Mouse (Mus musculus) urinary bladder, adult 18-20 months (tissue): ENCODE results near the gene Qprt.
"Not testable (repeated sequence)": the region's sequence is repeated elsewhere in the genome, so short reads cannot be mapped to it uniquely, and the experiment has no call there.

Experiments
- DNase-seq, 2 experiments: peaks; one replicate each; pipeline ENCODE4 v3.0.0; 2022; ENCODE audit warnings: low spot score in 2 of 2, mixed read lengths in 2 of 2

Gene Qprt

GRCm38 (mm10) chr7:127098521-127098920 is 23.5 kb downstream of the Qprt start:
- no peak for DNase-seq

GRCm38 (mm10) chr7:127096456-127096855 is 25.6 kb downstream of the Qprt start:
- DNase-seq: no peak

GRCm38 (mm10) chr7:127093914-127094313 is 28.1 kb downstream of the Qprt start:
- no peak for DNase-seq

DNA sequence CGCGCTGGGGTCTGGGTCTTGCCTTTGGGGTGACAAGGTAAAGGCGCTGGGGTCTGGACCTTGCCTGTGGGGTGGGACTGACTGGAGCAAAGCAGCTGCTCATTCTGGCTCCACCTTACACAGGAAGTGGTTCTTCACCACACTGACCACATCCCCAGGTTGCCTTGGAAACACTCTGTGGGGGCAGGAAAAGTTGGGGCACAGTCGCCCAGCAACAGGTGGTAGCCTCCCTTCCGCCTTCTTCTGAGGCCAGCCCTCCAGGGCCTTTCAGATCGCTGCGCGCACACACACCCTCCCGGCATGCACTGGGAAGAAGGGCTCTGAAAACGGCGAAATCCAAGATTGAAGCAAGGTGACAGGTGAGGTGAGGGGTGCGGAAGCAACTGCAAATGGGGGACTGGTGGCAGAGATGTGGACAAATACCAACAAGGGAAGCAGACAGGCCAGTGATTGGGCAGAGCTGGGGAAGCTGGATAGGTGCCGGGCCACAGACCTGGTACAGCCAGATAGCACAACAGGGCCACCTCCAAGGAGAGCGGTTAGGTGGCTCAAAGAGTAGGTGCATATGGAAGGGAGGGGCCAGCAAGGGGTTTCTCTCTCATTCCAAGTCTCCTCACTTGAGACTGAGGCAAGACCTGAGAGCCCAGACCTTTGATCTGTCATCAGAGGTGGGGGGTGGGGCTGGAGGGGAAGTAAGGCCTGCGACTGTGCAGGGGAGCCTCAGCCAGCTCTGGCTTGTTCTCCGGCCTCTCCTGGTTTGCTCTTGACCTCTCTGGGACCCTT is 30.7 kb downstream of the Qprt start, which contains the start of gene AI467606:
TSS of gene AI467606 (plus strand) at position 246 of the 783 bp plus-strand sequence.
- DNase-seq: peak in 1 of 2 experiments; percentile 16

GRCm38 (mm10) chr7:127090154-127091113 is 31.6 kb downstream of the Qprt start:
- DNase-seq: no peak

DNA sequence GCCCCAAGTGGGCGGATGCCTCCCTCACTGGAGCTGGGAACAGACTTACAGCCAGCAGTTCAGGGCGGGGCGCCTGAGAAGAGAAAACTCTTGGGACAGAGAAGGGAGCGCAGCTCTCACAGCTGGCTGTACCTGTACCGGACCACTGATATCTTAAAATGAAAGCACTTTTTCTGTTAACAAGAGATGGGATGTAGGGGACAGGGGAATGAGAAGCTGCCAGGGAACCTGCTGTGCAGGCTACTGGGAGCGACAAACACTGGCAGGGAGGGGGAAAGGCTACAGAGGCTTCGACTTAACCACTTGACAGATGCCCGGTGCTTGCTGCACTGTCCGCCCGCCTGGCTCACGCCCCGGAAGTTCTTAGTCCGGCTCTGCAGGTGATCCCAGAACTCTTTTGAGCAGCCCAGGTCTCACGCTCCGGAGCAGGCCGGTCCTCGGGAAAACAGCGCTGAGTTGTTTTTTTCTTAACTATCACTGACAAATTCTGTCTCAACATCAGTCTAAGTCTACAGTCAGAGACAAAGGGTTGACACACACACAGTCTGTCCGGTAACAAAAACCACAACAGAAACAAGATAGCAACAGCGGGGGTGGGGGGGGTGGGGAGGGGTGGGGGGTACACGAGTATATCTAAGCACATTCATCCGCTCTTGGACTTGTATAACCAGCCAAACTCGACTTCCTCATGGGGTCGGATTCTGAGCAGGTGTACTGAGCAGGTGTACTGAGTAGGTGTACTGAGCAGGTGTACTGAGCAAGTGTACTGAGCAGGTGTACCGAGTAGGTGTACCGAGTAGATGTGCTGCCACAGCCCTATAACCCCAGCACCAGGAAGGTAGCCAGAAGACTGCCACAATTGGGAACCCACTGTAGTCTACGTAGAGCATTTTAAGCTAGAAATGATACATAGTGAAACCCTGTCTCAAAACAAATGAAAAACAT is 32.9 kb downstream of the Qprt start:
- peak in 1 of 2 experiments; percentile 31 for DNase-seq

DNA sequence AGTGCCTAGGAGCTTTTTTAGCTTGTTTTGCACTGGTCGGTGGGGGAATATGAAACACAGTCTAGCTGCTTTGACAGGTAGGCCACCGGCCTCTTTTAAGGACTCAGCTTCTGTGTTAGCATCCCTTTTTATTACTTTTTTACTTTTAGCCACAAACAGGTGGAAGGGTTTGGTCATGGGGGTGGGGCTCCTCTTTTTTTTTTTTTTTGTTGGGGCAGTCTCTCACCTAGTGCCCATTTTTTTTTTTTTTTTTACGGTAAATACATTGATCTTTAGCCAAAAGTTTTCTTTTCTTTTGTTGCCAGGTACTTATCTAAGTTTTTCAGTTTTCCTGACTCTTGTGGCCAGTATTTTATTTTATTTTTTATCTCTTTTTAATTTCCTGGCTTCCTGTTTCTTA is 33.9 kb downstream of the Qprt start:
- DNase-seq: no peak

DNA sequence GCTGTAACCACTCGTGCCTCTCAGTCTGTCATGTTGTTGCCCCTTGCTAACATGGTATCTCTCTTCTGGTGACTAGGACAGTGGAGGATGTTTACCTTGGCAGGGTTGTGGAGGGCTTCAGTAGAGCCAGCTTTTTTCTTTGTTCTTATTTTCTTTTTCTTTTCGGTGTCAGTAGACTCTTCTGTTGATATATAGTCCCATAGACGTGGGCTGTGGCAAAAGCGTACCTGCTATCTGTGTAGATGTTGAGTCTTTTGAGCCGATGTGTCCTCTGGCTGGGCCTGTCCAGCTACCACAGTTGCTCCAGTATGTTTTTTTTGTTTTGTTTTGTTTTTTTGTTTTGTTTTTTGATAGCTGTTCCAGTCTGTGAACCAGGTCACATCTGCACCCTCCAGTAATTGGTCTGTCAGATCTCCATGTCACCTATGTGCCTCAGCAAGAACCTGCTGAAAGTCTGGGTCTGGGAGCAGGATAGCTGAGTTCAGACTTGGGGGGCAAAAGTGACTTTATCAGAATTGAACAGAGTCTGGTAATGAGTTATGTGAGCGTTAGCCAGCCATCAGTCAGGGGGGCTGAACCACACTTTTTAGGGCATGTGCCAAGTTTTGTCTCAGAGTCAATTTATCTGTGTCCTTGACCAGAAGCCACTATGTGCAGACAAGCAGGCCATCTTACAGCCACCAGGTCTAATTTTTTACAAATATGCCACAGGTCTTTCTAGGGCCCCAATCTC is 34.6 kb downstream of the Qprt start, which contains the start of gene Zg16:
TSS of gene Zg16 (minus strand) at position 51 of the 733 bp plus-strand sequence.
- not testable (repeated sequence) for DNase-seq

- not testable (repeated sequence) for DNase-seq
Observed at GRCm38 (mm10) chr7:127085751-127086150, 36.3 kb downstream of the Qprt start.

DNA sequence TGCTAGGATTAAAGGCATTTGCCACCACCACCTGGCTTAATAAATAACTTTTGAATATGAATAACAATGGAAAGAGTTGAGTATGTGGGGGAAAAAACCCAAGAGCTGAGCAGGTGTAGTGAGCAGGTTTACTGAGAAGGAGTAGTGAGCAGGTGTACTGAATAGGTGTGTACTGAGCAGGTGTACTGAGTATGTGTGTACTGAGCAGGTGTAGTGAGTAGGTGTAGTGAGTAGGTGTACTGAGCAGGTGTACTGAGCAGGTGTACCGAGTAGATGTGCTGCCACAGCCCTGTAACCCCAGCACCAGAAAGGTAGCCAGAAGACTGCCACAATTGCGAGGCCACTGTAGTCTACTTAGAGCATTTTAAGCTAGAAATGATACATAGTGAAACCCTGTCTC is 37.2 kb downstream of the Qprt start:
- no peak for DNase-seq

GRCm38 (mm10) chr7:127083689-127084088 is 38.3 kb downstream of the Qprt start:
- DNase-seq: no peak

- no peak for DNase-seq
Observed at GRCm38 (mm10) chr7:127082995-127083394, 39.0 kb downstream of the Qprt start.

GRCm38 (mm10) chr7:127082271-127082670 is 39.8 kb downstream of the Qprt start:
- no peak for DNase-seq

DNA sequence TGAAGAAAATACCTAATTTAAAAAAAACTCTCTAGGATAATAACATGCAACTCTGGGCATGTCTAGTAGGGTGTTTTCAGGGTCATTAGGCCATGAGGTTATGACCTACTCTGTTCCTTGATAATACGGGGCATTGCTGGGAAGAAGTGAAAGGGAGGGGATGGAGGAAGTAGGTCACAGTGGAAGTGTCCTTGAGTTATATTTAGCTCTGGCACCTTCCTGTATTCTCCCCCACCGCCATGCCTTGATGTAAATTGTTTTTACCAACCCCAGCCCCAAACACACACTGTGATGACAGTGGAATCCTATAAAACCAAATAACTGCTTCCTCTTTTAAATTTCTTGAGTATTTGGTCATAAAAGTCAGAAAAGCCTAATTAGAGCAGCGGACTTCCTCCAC is 42.0 kb downstream of the Qprt start:
- DNase-seq: no peak

- DNase-seq: no peak
Observed at GRCm38 (mm10) chr7:127077692-127078091, 44.3 kb downstream of the Qprt start.

DNA sequence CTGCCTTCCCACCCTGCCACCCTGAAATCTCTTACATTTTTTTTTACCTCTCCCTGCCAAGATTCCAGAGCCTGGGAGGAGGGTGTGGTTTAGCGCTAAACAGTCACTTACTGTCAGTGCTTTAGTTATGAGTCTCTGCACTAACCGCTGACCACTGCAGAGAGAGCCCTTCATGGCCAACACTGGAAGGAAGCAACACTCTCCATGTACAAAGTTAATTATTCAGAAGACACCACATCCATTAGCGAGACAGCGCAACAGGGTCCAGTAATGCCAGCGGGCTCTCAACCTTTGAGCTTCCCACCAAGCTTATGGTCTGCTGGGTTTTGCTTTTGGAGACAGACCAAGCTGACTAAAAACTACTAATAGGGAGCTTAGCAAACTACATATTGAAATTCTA is 45.8 kb downstream of the Qprt start:
- no peak for DNase-seq

GRCm38 (mm10) chr7:127073221-127073620 is 48.8 kb downstream of the Qprt start:
- DNase-seq: no peak

DNA sequence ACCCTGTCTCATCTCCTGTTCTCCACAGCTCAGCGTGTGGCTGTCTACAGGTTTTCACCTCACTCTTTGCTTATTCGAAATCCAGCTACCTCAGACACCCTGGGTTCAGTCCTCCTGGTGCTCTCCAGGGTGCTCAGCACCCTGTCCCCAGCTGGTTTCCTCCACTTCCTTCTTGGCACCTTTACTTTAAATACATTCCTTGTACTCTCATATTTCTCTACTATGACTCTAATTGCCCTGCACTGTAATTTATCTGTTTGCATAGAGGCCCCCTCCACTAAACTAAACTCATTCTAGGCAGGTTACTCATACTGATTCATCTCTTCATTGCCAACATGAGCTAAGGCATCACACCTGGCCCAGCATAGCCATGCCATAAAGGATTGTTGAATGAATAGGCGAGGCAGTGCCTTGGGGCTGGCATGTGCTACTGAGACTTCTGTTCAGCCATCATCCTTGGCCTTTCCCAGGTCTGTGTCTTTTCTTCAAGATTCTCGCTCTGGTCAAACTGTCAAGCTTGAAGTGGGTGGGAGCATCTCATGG is 51.1 kb downstream of the Qprt start:
- DNase-seq: no peak

DNA sequence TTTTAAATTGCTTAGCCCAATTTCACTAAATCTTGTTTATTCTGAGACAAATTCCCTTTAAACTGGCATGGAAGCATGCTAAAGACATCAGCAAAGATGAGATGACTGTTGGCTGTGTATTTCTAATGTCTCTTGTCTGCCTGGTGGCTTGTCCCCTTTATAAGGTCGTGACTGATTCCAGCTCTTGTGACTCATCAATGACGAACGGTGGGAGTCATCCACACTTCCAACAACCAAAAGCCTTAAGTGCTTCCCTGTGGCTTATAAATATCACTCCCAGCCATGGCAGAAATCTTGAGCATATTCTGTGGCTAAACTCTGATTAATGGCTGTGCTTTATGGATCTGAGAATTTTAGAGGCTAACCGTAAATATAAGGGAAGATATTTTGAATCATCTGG is 55.7 kb downstream of the Qprt start:
- DNase-seq: no peak

GRCm38 (mm10) chr7:127065538-127065937 is 56.5 kb downstream of the Qprt start:
- DNase-seq: no peak
